Mouse (Mus musculus) thymus, postnatal 10 days (tissue): ENCODE measurements around the gene Olfr317.
"Not testable (repeated sequence)": the region's sequence is repeated elsewhere in the genome, so short reads cannot be mapped to it uniquely, and the experiment has no call there.

Experiments used
- DNase-seq, 2 experiments: peaks; one replicate each; pipeline ENCODE4 v3.0.0; 2021; ENCODE audit warnings: low spot score in 2 of 2

The Olfr317 gene

DNA sequence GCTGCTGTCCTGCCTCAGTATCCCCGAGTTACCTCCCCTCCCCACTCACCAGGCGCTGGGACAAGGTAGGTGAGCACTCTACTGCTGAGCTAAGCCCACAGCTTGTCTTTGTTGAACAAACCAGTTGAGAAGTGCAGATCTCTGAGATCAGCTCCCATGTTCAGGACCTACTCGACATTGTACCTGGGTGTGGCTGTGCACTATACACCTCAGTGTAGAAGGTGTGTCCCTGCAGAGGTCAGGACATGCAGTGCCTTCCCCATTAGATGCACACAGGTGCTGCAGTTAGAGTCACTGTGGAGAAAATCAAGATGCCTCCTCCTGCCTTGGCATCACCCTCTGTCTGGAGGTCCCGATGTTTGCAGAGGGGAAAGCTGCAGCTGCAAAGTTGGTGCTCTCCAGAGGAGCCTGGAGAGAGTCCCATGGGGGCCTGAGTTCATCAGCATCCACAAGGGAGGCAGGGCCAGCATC, at the start of gene Olfr317:
Gene Olfr317 (minus strand): TSS at position 421 of the 471 bp plus-strand sequence.
- DNase-seq, result no peak

DNA sequence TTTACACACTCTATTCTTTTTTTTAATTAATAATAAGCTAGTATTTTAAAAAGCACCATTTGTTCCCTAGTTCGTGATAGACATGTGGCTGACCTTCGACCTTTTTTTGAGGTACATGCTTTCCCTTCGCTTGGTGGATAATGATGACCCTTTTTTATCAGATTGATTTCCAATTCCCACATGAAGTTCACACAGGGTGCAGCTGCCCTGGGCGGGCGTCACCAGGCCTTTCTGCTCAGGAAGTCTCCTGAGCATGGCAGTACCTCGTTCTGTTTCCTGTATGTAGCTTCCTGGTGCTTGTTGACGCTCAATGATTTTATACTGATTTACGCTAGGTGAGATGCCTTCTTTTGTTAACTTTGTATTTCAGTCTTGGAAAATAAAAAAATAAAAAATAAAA, 49.3 kb upstream of the Olfr317 start:
- DNase-seq, result peak; percentile 16 to 35

DNA sequence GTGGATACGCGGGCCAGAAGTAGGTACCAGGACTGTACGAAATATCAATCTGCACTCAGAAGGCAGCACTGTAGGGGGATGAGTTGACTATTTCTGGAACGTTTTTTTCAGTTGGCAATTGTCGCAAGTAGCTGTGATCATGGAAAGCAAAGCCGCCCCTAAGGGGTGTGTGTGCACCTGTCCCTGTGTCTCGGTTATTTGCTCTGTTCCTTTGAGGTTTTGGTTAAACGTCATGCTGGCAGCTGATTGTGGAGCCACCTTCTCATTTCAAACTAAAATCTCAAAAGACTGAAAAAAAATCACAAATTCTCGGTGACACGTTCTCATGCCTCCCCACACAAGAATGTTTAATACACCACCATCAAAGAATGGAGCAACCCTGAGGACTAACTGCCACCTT, 48.6 kb upstream of the Olfr317 start:
- DNase-seq, result peak; percentile 62 to 66

DNA sequence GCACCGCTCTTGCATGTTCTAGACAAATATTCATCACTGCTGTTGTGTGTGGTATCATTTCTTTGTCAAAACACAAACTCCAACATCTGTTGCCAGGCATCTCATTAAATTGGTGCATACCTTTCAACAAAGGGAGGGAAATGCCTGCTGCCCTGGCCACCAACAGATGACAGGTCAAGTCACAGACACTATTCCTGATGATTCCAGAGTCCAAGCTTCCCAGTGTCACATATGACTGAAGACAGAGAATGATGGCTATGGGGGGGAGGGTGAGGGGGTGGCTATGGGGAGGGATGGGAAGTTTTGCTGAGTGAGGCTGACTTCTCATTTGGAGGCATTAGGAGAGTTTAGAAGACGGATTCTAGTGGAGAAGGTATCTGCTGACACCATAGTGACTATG, 45.2 kb upstream of the Olfr317 start:
- DNase-seq, result no peak

DNA sequence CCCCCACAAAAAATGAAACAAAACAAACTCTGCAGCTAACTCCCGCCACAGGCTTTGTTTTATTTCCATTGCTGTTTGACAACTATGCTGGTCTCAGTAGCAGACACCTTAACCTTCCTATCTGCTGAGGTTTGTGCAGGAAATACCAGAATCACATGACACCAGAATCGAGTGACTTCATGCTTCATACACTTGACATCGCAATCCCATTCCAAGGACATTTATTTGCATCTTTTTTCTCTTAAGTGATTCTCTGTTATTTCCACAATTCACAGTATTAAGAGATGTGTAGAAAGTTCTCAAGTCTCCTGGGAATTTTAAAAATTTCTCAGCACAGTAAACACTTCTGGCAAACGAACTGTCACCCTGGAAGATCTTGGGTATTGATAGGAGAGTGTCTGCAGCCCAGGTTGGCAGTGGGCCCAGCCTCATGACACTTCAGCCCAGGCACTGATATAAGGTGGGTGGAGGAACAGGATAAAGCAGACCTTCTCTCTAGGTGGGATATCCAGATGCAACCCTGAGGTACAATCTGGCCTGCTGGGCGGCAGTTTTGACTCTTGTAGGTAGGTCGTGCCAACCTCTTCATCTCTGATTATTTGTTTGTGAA, 43.6 kb upstream of the Olfr317 start, which contains the start of gene Olfr314:
Gene Olfr314 (plus strand): TSS at position 473 of the 610 bp plus-strand sequence.
- DNase-seq, result no peak

DNA sequence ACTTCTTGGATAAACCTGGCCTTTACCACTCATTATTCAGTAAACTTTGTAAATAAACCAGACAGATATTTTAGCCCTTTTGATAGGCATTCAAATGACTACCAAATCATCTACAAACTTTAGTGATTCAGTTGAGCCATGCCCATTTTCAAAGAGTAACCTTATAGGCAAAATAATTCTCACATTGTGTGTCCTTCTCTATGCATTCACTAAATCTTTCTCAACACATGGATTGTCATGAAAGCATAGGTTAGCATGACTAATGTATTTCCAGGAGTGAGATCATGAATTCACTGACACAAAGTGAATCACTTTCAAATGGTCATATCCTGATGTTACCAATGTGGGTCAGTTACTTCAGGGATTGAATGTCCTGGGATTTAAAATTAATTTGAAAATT, 33.9 kb upstream of the Olfr317 start, which contains the start of gene Olfr315:
Gene Olfr315 (plus strand): TSS at position 301 of the 400 bp plus-strand sequence.
- no peak for DNase-seq

DNA sequence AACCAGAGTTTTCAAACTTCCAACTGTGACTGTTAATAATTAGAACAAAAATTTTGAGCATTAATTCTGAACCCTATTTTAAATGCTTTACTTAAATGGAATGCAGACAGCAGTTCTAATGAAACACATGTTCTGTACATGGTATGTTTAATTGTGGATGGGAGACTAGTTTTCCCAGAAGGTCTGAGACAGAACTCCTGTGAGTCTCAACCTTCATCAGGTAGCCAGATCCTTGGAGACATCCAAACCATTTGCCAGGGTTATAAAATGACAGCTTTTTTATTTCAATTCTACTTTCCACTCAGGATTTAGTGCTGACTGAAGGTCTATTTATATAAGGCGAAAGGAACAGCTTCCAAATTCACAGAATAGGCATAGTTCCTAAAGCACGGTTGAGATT, 13.4 kb upstream of the Olfr317 start, which contains the start of gene Olfr316:
Gene Olfr316 (plus strand): TSS at position 301 of the 400 bp plus-strand sequence.
- DNase-seq, result no peak

DNA sequence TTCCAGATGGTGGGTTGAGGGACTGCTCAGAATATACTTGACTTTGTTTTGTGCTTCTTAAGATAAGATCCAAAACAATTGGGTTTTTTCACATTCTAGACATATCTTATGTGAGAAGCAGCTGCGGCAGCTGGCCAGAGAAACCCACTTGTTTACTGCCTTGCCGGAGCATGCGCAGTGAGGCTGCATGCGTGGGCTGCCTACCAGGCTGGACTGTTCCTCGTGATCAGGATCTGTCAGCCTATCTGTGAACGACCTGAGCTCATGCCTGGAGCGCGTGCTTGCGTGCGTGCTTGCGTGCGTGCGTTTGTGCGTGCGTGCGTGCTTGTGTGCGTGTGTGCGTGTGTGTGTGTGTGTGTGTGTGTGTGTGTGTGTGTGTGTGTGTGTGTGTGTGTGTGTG, 12.1 kb upstream of the Olfr317 start:
- not testable (repeated sequence) for DNase-seq

DNA sequence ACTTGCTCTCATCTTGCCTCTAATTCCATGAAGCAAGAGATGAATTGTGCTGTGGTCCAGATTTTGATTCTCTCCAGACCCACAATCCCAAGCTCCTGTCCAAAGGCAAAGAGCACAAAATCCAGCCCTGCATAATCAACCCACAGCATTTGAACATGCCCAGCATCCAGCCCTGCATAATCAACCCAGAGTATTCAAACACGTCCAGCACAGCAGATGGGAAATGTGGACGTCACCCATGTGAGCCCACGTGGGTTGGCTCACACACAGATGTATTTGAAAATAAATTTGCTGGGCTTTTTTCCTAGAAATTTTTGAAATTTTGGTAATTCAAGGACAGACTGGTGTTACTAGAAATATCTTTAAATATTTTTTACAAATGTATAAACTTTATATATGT, 5.6 kb downstream of the Olfr317 start:
- no peak for DNase-seq

DNA sequence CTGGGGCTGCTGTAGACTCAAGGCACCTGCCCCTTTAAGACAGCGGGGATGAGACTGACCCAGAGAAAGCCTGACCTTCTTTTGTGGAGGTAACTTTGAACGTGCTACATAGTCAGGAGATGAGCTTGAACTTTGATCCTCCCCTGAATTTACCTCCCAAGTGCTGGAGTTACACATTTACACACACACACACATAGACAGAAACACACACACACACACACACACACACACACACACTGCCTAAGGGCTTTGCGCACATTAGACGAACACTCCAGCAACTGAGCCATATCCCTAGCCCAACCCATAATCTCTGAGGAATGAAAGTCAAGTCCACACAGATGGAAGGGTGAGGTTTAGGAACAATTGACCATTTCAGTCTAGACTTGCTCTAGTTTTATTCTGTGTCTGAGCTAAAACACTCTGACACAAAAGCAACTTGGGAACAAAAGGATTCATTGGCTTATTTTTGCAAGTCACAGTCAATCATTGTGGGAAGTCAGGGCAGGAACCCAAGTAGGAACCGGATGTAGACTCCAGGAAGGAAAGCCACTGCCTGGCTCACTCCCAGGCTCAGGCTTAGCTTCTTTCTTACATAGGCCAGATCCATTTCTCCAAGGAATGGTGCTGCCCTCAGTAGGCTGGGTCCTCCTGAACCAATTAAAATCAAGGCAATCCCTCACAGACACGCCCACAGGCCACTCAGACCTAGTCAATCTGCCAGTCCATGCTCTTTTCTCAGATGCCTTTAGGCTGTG, 10.9 kb downstream of the Olfr317 start:
- DNase-seq, result not testable (repeated sequence)

DNA sequence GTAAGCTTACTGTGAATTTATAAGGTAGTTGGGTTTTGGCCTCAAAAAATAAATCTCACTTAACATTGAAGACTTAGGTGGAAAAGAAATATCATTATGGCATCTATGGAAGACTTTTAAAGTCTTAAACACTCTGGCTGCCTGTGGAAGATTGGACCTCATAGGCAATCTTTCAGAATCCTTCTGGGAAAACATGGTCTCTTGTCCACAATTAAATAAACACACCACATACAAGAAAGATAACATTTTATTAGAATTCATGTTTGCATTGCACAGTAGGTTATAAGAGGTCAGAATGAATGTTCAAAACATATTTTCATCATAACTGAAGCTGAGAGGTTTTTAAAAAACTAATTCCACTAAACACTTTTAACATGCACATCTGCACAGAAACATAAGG, 15.1 kb downstream of the Olfr317 start, which contains the start of gene Olfr318:
Gene Olfr318 (minus strand): TSS at position 101 of the 400 bp plus-strand sequence.
- DNase-seq, result no peak

DNA sequence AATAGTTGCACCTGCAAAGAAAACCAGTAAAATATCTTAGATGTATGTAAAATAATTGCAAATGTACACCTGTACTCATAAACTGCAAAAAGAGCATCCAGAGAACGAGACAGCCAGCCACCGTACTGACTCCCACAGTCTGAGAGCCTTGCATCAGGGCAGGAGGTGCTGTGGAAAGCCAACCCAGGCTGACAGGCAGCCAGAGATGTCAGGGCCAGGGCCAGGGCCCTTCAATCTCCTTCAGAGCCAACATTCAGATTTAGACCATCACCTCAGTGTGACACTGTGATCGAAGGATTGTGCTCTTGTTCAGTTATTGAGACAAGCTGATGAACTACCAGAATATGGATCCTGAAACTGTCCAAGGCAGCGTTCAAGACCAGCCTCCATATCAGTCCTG, 19.3 kb downstream of the Olfr317 start:
- DNase-seq, result no peak

DNA sequence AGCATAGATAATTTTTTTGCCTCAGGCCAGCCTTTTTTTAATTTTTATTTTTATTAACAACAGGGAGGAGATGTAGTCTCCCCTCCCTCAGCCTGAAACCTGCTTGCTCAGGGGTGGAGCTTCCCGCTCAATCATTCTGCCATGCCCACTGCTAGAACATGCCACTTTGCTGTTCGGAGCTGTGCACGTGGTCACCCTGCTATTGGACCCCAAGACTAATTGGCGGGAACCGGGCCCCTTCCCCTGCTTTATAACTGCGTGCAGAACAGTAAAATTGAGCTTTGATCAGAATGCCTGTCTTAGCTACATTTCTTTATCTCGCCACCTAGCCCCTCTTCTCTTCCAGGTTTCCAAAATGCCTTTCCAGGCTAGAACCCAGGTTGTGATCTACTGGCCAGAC, 21.3 kb downstream of the Olfr317 start:
- DNase-seq, result not testable (repeated sequence)

DNA sequence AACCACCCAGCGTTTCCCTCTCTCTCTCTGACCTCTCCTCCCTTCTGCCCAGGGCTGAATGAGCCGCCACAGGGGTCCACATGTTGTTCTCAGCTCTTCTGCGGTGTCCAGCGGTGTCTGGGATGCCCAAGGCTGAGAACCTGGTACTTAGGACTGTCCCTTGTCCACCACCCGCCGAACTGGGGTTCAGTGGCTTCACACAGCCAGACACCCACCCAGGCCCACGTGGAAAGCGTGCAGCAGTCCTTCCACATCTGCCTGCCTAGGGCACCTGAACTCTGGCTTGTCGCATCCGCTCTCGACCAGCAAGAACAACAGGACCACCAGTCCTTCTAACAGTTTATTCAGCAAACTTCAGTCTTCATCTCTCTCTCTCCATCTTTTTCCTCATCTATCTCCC, 29.9 kb downstream of the Olfr317 start:
- DNase-seq, result no peak

DNA sequence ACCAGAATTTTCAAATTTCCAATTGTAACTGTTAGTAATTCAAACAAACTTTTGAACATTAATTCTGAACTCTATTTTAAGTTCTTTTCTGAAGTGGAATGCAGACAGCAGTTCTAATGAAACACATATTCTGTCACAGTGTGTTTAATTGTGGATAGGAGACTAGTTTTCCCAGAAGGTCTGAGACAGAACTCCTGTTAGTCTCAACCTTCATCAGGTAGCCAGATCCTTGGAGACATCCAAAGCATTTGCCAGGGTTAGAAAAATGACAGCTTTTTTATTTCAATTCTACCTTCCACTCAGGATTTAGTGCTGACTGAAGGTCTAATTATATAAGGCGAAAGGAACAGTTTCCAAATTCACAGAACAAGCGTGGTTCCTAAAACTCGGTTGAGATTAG, 40.1 kb downstream of the Olfr317 start, which contains the start of gene Olfr319:
Gene Olfr319 (plus strand): TSS at position 301 of the 400 bp plus-strand sequence.
- no peak for DNase-seq
